Mouse (Mus musculus): ENCODE data around the gene Mxra8. TPM values are rescaled to one million over a fixed set of nuclear protein-coding genes. Genes with fewer than 3 reads are reported as not detected.

Gene Mxra8
- polyA plus RNA-seq, 1 experiment, result 87.5 TPM

GRCm38 (mm10) chr4:155807841-155808240, 31.6 kb upstream of the Mxra8 start:
- no peak overlapping the region for H3ac ChIP-seq (ENCODE audit: control insufficient read depth, insufficient read length)
- H3K79me2 ChIP-seq (ENCODE audit: control insufficient read depth, insufficient read depth), result peaks cover 28% of the 10 kb centered on the region
- no peak overlapping the region for H3K4me3 ChIP-seq
- TF ChIP-seq MYOD1 (IDR thresholded peaks at IDR 0.05; ENCODE audit: control insufficient read depth in 1 of 3, insufficient read length in 2 of 3, low read depth in 2 of 3), result no peak
- TF ChIP-seq MYOG (IDR thresholded peaks at IDR 0.05; ENCODE audit: control insufficient read depth in 1 of 3, insufficient read depth in 1 of 3, insufficient read length in 2 of 3, low read depth in 2 of 3), result no peak
- no peak for TF ChIP-seq REST (IDR thresholded peaks at IDR 0.05; ENCODE audit: insufficient read depth, insufficient read length)
- no peak for TF ChIP-seq E2F4 (IDR thresholded peaks at IDR 0.05; ENCODE audit: insufficient read depth)
- no peak for TF ChIP-seq POLR2A (IDR thresholded peaks at IDR 0.05; ENCODE audit: insufficient read length, low read depth)
- TF ChIP-seq TCF3 (IDR thresholded peaks at IDR 0.05; ENCODE audit: insufficient read length, low read depth), result no peak
- no peak for TF ChIP-seq POLR2AphosphoS2 (IDR thresholded peaks at IDR 0.05; ENCODE audit: insufficient read length, low read depth)
- no peak for TF ChIP-seq TCF12 (IDR thresholded peaks at IDR 0.05; ENCODE audit: insufficient read depth, poor library complexity, severe bottlenecking)
- TF ChIP-seq USF1 (IDR thresholded peaks at IDR 0.05; ENCODE audit: low read depth), result no peak
- H3K36me3 ChIP-seq (ENCODE audit: control insufficient read depth, insufficient read depth), result peaks cover 44% of the 10 kb centered on the region
- no peaks in the 10 kb centered on the region for H3K27me3 ChIP-seq (ENCODE audit: control insufficient read depth, insufficient read depth, insufficient read length)
- no peak overlapping the region for H3K4me2 ChIP-seq (ENCODE audit: low read depth)

GRCm38 (mm10) chr4:155811929-155812664, 27.4 kb upstream of the Mxra8 start, which contains the start of gene Ccnl2:
Ccnl2 (plus strand) TSS chr4:155812489.
- Histone ChIP-seq H3K79me2 (ENCODE audit: control insufficient read depth, insufficient read depth) (peaks cover 44% of the 10 kb centered on the region), H3ac (ENCODE audit: control insufficient read depth, insufficient read length) (peak within 1 kb of the TSS; percentile 92), H3K27me3 (ENCODE audit: control insufficient read depth, insufficient read depth, insufficient read length) (no peaks in the 10 kb centered on the region), H3K4me2 (ENCODE audit: low read depth) (peak within 1 kb of the TSS; percentile 79), H3K36me3 (ENCODE audit: control insufficient read depth, insufficient read depth) (peaks cover 54% of the 10 kb centered on the region), H3K4me3 (peak within 1 kb of the TSS; percentile 71)
- peak; percentile 89 for TF ChIP-seq POLR2AphosphoS2 (IDR thresholded peaks at IDR 0.05; ENCODE audit: insufficient read length, low read depth)
- peak in 1 of 3 experiments; percentile 38 for TF ChIP-seq MYOG (IDR thresholded peaks at IDR 0.05; ENCODE audit: control insufficient read depth in 1 of 3, insufficient read depth in 1 of 3, insufficient read length in 2 of 3, low read depth in 2 of 3)
- TF ChIP-seq MYOD1 (IDR thresholded peaks at IDR 0.05; ENCODE audit: control insufficient read depth in 1 of 3, insufficient read length in 2 of 3, low read depth in 2 of 3), result peak in 2 of 3 experiments; percentile 15 to 26
- TF ChIP-seq TCF3 (IDR thresholded peaks at IDR 0.05; ENCODE audit: insufficient read length, low read depth), result no peak
- TF ChIP-seq E2F4 (IDR thresholded peaks at IDR 0.05; ENCODE audit: insufficient read depth), result no peak
- no peak for TF ChIP-seq USF1 (IDR thresholded peaks at IDR 0.05; ENCODE audit: low read depth)
- TF ChIP-seq POLR2A (IDR thresholded peaks at IDR 0.05; ENCODE audit: insufficient read length, low read depth), result peak; percentile 70

GRCm38 (mm10) chr4:155812665-155813181, 26.8 kb upstream of the Mxra8 start:
- Histone ChIP-seq H3K4me3 (peak overlapping the region; percentile 71), H3K36me3 (ENCODE audit: control insufficient read depth, insufficient read depth) (peaks cover 59% of the 10 kb centered on the region), H3K79me2 (ENCODE audit: control insufficient read depth, insufficient read depth) (peaks cover 50% of the 10 kb centered on the region), H3ac (ENCODE audit: control insufficient read depth, insufficient read length) (peak overlapping the region; percentile 92), H3K27me3 (ENCODE audit: control insufficient read depth, insufficient read depth, insufficient read length) (no peaks in the 10 kb centered on the region), H3K4me2 (ENCODE audit: low read depth) (peak overlapping the region; percentile 79)
- TF ChIP-seq MYOD1 (IDR thresholded peaks at IDR 0.05; ENCODE audit: control insufficient read depth in 1 of 3, insufficient read length in 2 of 3, low read depth in 2 of 3) (no peak), TCF3 (IDR thresholded peaks at IDR 0.05; ENCODE audit: insufficient read length, low read depth) (no peak), POLR2A (IDR thresholded peaks at IDR 0.05; ENCODE audit: insufficient read length, low read depth) (no peak), CEBPB (IDR thresholded peaks at IDR 0.05; ENCODE audit: insufficient read depth, poor library complexity, severe bottlenecking) (no peak), POLR2AphosphoS2 (IDR thresholded peaks at IDR 0.05; ENCODE audit: insufficient read length, low read depth) (no peak), MAX (IDR thresholded peaks at IDR 0.05; ENCODE audit: low read depth) (no peak), REST (IDR thresholded peaks at IDR 0.05; ENCODE audit: insufficient read depth, insufficient read length) (no peak), SRF (IDR thresholded peaks at IDR 0.05; ENCODE audit: control insufficient read depth, insufficient read length, low read depth) (no peak), MYOG (IDR thresholded peaks at IDR 0.05; ENCODE audit: control insufficient read depth in 1 of 3, insufficient read depth in 1 of 3, insufficient read length in 2 of 3, low read depth in 2 of 3) (no peak)

- TF ChIP-seq MYOD1 (IDR thresholded peaks at IDR 0.05; ENCODE audit: control insufficient read depth in 1 of 3, insufficient read length in 2 of 3, low read depth in 2 of 3) (no peak), USF1 (IDR thresholded peaks at IDR 0.05; ENCODE audit: low read depth) (no peak), TCF3 (IDR thresholded peaks at IDR 0.05; ENCODE audit: insufficient read length, low read depth) (no peak), TCF12 (IDR thresholded peaks at IDR 0.05; ENCODE audit: insufficient read depth, poor library complexity, severe bottlenecking) (no peak), E2F4 (IDR thresholded peaks at IDR 0.05; ENCODE audit: insufficient read depth) (no peak), POLR2A (IDR thresholded peaks at IDR 0.05; ENCODE audit: insufficient read length, low read depth) (no peak), POLR2AphosphoS2 (IDR thresholded peaks at IDR 0.05; ENCODE audit: insufficient read length, low read depth) (no peak), MYOG (IDR thresholded peaks at IDR 0.05; ENCODE audit: control insufficient read depth in 1 of 3, insufficient read depth in 1 of 3, insufficient read length in 2 of 3, low read depth in 2 of 3) (no peak), MAX (IDR thresholded peaks at IDR 0.05; ENCODE audit: low read depth) (no peak), CEBPB (IDR thresholded peaks at IDR 0.05; ENCODE audit: insufficient read depth, poor library complexity, severe bottlenecking) (no peak), SRF (IDR thresholded peaks at IDR 0.05; ENCODE audit: control insufficient read depth, insufficient read length, low read depth) (no peak), REST (IDR thresholded peaks at IDR 0.05; ENCODE audit: insufficient read depth, insufficient read length) (no peak)
- Histone ChIP-seq H3ac (ENCODE audit: control insufficient read depth, insufficient read length) (no peak overlapping the region), H3K36me3 (ENCODE audit: control insufficient read depth, insufficient read depth) (peaks cover 71% of the 10 kb centered on the region), H3K79me2 (ENCODE audit: control insufficient read depth, insufficient read depth) (peaks cover 84% of the 10 kb centered on the region), H3K4me2 (ENCODE audit: low read depth) (no peak overlapping the region), H3K27me3 (ENCODE audit: control insufficient read depth, insufficient read depth, insufficient read length) (no peaks in the 10 kb centered on the region), H3K4me3 (no peak overlapping the region)
Observed at GRCm38 (mm10) chr4:155817533-155817932, 21.9 kb upstream of the Mxra8 start.

Data from myocyte (in vitro differentiated cells).